Mouse (Mus musculus) layer of hippocampus, adult 11-12 months (tissue): Measurements from ENCODE around the gene Syn3.
A peak's percentile ranks its signal among the peaks of the same experiment; 100 is the strongest.
"Not testable (repeated sequence)": the region's sequence is repeated elsewhere in the genome, so short reads cannot be mapped to it uniquely, and the experiment has no call there.

Source experiments
- DNase-seq: peaks from one replicate; pipeline ENCODE4 v3.0.0; 2022; ENCODE audit warnings: low spot score

The Syn3 gene

GRCm38 (mm10) chr10:86468612-86469546 lies 29.8 kb downstream of the Syn3 start:
- DNase-seq = no peak

GRCm38 (mm10) chr10:86463538-86464199 lies 35.0 kb downstream of the Syn3 start:
- peak; percentile 78 for DNase-seq

GRCm38 (mm10) chr10:86459643-86460042 lies 39.1 kb downstream of the Syn3 start:
- DNase-seq = no peak

- DNase-seq = peak; percentile 66
Observed at GRCm38 (mm10) chr10:86457665-86458209, 41.0 kb downstream of the Syn3 start.

- no peak for DNase-seq
Observed at GRCm38 (mm10) chr10:86457195-86457594, 41.5 kb downstream of the Syn3 start.

- DNase-seq = no peak
Observed at GRCm38 (mm10) chr10:86455296-86456055, 43.2 kb downstream of the Syn3 start.

GRCm38 (mm10) chr10:86452326-86452995 lies 46.2 kb downstream of the Syn3 start:
- DNase-seq = peak; percentile 61

- no peak for DNase-seq
Observed at GRCm38 (mm10) chr10:86451294-86451693, 47.4 kb downstream of the Syn3 start.

DNA sequence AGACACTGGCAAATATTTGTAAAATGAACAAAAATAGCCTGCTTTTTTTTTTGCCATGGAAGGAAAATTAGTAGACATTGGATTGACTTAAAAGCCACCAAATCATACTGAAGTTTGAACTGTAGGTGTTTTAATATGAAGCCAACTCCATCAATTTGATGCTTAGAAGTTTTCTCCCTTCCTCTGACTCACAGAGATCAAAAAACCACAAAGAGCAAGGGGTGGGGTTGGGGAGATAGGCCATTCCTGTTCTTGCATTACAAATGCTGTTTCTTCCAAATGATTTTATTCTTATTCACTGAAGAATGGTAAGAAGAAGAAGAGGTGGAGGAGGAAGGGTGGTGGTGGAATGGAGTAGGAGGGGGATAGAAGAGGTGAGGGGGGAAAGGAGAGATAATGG lies 52.0 kb downstream of the Syn3 start:
- no peak for DNase-seq

GRCm38 (mm10) chr10:86445207-86445606 lies 53.5 kb downstream of the Syn3 start:
- DNase-seq = no peak

DNA sequence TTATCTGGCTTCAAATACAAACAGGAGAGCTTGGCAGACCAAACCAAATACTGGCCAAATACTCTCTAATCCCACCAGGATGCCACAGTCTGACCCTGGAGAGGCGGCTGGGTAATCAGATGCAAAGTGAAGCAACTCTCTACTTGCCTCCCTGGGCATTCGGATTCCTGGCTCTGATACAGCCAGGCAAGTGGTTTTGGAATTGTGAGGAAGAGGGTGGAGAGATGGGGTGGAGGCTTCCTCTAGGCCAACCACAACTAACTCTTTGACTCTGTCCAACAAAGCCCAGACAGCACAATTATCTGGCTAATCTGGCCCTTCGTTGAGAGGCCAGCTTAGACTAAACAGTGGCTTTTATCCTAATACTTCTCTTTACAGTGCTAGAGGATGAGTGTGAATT lies 54.0 kb downstream of the Syn3 start:
- DNase-seq = no peak

GRCm38 (mm10) chr10:86441765-86442164 lies 56.9 kb downstream of the Syn3 start:
- no peak for DNase-seq

GRCm38 (mm10) chr10:86439640-86440039 lies 59.1 kb downstream of the Syn3 start:
- DNase-seq = peak; percentile 26

DNA sequence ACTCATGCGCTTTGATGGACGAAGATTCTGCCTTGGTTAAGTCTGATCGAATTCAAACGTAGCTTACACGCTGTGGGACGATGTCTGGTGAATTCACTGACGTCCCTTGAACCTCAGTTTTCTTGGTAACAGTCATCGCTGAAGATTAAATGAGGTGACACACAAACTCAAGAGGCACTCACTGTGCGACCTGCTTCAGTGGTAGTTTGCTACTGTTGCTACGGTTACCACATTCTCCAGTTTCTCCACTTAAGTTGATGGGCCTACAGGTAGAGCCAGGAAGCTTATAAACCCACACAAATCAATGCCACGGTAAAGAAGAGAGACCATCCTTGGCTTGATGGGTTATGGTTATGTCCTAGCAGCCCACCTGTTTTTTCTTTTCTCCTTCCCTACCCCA lies 61.4 kb downstream of the Syn3 start:
- DNase-seq = no peak

GRCm38 (mm10) chr10:86435006-86435405 lies 63.7 kb downstream of the Syn3 start:
- DNase-seq = not testable (repeated sequence)

DNA sequence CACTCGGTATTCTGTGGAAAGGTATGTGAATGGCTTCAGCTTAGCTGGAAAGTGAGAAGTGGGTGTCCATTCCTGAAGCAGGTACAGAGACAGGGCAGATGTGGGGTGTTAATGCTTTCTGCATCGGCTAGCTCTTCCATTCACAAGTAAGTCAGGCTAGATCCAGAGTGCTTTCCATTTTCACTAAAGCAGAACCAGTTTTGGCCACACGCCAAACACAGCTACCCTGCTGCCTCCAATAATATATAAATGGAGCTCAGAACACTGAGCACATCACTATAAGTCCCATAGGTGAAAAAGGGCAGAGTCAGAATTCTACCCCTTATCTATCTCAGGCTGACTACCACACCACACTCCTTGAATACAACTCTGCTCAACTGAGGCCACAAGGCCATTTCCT lies 69.0 kb downstream of the Syn3 start:
- no peak for DNase-seq

GRCm38 (mm10) chr10:86427956-86428355 lies 70.7 kb downstream of the Syn3 start:
- DNase-seq = no peak

GRCm38 (mm10) chr10:86425690-86426530 lies 72.8 kb downstream of the Syn3 start:
- DNase-seq = peak; percentile 20

GRCm38 (mm10) chr10:86421731-86422370 lies 76.8 kb downstream of the Syn3 start:
- DNase-seq = no peak

DNA sequence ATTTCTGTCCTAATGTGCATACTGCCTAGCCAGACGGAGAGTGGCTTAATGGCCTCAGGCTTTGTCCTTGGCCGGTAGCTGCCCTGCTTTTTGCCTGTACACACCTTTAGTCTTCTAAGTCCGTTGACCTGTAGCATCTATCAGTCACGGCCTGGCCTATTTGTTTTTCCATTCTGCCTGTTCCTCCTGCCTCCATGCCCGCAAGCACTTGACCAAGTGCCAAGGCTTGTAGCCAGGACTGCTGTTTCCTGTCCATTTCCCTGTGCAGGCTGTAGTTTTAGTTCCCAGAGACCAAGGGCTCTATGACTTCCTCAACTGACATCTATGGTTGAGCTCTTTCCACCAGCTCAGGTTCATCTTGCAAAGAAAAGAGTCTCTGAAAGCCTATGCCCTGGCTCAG lies 79.8 kb downstream of the Syn3 start:
- DNase-seq = no peak
